Mouse (Mus musculus) thymus, adult 2 months (tissue): ENCODE measurements around the gene Got1. TPM values are rescaled to one million over a fixed set of nuclear protein-coding genes. Genes with fewer than 3 reads are reported as not detected.

ENCODE experiments used
- DNase-seq: peaks from one replicate; pipeline ENCODE4 v3.0.0; 2021
- H3K27ac ChIP-seq: fragments of 200-500 bp; 2 replicates; pipeline ENCODE4 v1.5.1; 2012; ENCODE audit warnings: low read length, control low read depth; ENCODE audit not compliant: control insufficient read depth, insufficient read depth
- H3K27me3 ChIP-seq: fragments of 200-500 bp; 2 replicates; pipeline ENCODE4 v1.6.1; 2012; ENCODE audit warnings: mild to moderate bottlenecking, low read length, moderate library complexity, mixed read lengths; ENCODE audit not compliant: control insufficient read depth, insufficient read depth
- H3K36me3 ChIP-seq: fragments of 200-500 bp; 2 replicates; pipeline ENCODE4 v1.6.1; 2012; ENCODE audit warnings: mild to moderate bottlenecking, low read length, moderate library complexity; ENCODE audit not compliant: control insufficient read depth, insufficient read depth
- H3K4me1 ChIP-seq: fragments of 200-500 bp; replicated peaks from 2 replicates; pipeline ENCODE4 v1.6.1; 2012; ENCODE audit warnings: low read length; ENCODE audit not compliant: control insufficient read depth, insufficient read depth
- H3K4me3 ChIP-seq: fragments of 200-500 bp; 2 replicates; pipeline ENCODE4 v1.5.1; 2012; ENCODE audit warnings: mild to moderate bottlenecking, low read length, control low read depth, moderate library complexity; ENCODE audit not compliant: control insufficient read depth, insufficient read depth
- CTCF ChIP-seq: fragments of 200-500 bp; IDR thresholded peaks from 2 replicates; pipeline ENCODE4 v1.5.1; 2012; ENCODE audit warnings: mild to moderate bottlenecking, control low read depth, low read length, moderate library complexity, borderline replicate concordance; ENCODE audit not compliant: control insufficient read depth, poor library complexity, insufficient read depth; ENCODE audit errors: extremely low read depth
- POLR2A ChIP-seq: fragments of 200-500 bp; IDR thresholded peaks from 2 replicates; pipeline ENCODE4 v1.6.1; 2012; ENCODE audit warnings: mild to moderate bottlenecking, low read length, control low read depth, moderate library complexity; ENCODE audit not compliant: control insufficient read depth, poor library complexity, insufficient read depth; ENCODE audit errors: extremely low read depth
- WGBS: fragments of 180-500 bp; shearing (Covaris S2); methylation state at CpG from one replicate; pipeline ENCODE4 v1.1.7; 2018; 5-methylcytosine and 5-hydroxymethylcytosine counted together
- polyA plus RNA-seq: library from polyadenylated mRNA; depleted of rRNA; stranded (reverse); fragments of >200 nt; gene quantifications from 2 replicates; pipeline ENCODE4 v1.2.3, GENCODE M21; 2012; rRNA removed

The Got1 gene
- polyA plus RNA-seq, 1 experiment = 41.4 TPM

- Histone ChIP-seq H3K4me1 (no peaks in the 10 kb centered on the region), H3K27ac (no peak overlapping the region), H3K36me3 (no peaks in the 10 kb centered on the region), H3K27me3 (no peaks in the 10 kb centered on the region), H3K4me3 (no peak overlapping the region)
- no peak for TF ChIP-seq POLR2A
- no peak for TF ChIP-seq CTCF
- WGBS = 95% methylated on average over 5 of the region's 5 CpGs
- DNase-seq = no peak
These were observed 72.2 kb downstream of the Got1 start for GRCm38 (mm10) chr19:43452176-43452575.

GRCm38 (mm10) chr19:43451563-43451962 is 72.8 kb downstream of the Got1 start:
- no peak for DNase-seq
- H3K36me3 ChIP-seq = no peaks in the 10 kb centered on the region
- no peak overlapping the region for H3K27ac ChIP-seq
- no peaks in the 10 kb centered on the region for H3K27me3 ChIP-seq
- no peak for TF ChIP-seq CTCF
- TF ChIP-seq POLR2A = no peak
- H3K4me1 ChIP-seq = no peaks in the 10 kb centered on the region
- 87% methylated on average over 10 of the region's 10 CpGs for WGBS
- no peak overlapping the region for H3K4me3 ChIP-seq

Other genes starting within 250 kb of the Got1 start
- 0.22 and 0.36 TPM in 2 replicates for gene Hpse2, start 136.2 kb downstream of the Got1 start, polyA plus RNA-seq
- gene Cnnm1, start 84.2 kb downstream of the Got1 start, polyA plus RNA-seq = 2.4 and 2.9 TPM in 2 replicates
- gene Nkx2-3, start 87.7 kb upstream of the Got1 start, polyA plus RNA-seq = not detected in 2 replicates
- 80.5 and 88.7 TPM in 2 replicates for gene Slc25a28, start 150.3 kb upstream of the Got1 start, polyA plus RNA-seq
- gene Entpd7, start 165.1 kb upstream of the Got1 start, polyA plus RNA-seq = 8.8 and 10.1 TPM in 2 replicates
- gene Cutc, start 228.4 kb upstream of the Got1 start, polyA plus RNA-seq = 5.4 and 5.5 TPM in 2 replicates
- gene Cox15, start 228.4 kb upstream of the Got1 start, polyA plus RNA-seq = 17.3 and 17.4 TPM in 2 replicates